Mouse (Mus musculus): ENCODE measurements around the gene Pou4f2. TPM values are rescaled to one million over a fixed set of nuclear protein-coding genes. Genes with fewer than 3 reads are reported as not detected.

Pou4f2 gene
- polyA plus RNA-seq, 1 experiment from 2014 or later: not detected

- Histone ChIP-seq H3K27ac (ENCODE audit: low read depth, low read length) (no peak overlapping the region), H3K4me2 (peak overlapping the region; percentile 59), H3K9me3 (ENCODE audit: control insufficient read depth, low read length) (no peaks in the 10 kb centered on the region), H3K9ac (ENCODE audit: low read depth, low read length) (no peak overlapping the region), H3K27me3 (replicated peaks; ENCODE audit: control insufficient read depth, insufficient read depth, low read length) (peaks cover 87% of the 10 kb centered on the region), H3K36me3 (ENCODE audit: control insufficient read depth, insufficient read depth, low read length) (no peaks in the 10 kb centered on the region), H3K4me1 (replicated peaks; ENCODE audit: control insufficient read depth, insufficient read depth, low read length) (no peaks in the 10 kb centered on the region; the same call in 1 of the 2 replicates), H3K4me3 (ENCODE audit: low read depth, low read length) (peak overlapping the region; percentile 39; the same call in 1 of the 2 replicates)
- DNase-seq (ENCODE audit: low spot score): no peak
- 1% methylated on average over 15 of the region's 25 CpGs for WGBS
- no peak; the same call in 1 of the 2 replicates for ATAC-seq (replicated peaks; ENCODE audit: low FRiP score)
Observed at GRCm38 (mm10) chr8:78436661-78437060, 216 bp upstream of the Pou4f2 start.

- H3K27ac ChIP-seq (ENCODE audit: low read depth, low read length): no peak overlapping the region
- no peak overlapping the region for H3K9ac ChIP-seq (ENCODE audit: low read depth, low read length)
- DNase-seq (ENCODE audit: low spot score) (no peak), ATAC-seq (replicated peaks; ENCODE audit: low FRiP score) (no peak)
- no peak overlapping the region for H3K4me2 ChIP-seq
- no peaks in the 10 kb centered on the region for H3K36me3 ChIP-seq (ENCODE audit: control insufficient read depth, insufficient read depth, low read length)
- 3% methylated on average over 18 of the region's 18 CpGs for WGBS
- H3K4me1 ChIP-seq (replicated peaks; ENCODE audit: control insufficient read depth, insufficient read depth, low read length): no peaks in the 10 kb centered on the region; the same call in 1 of the 2 replicates
- H3K27me3 ChIP-seq (replicated peaks; ENCODE audit: control insufficient read depth, insufficient read depth, low read length): peaks cover 85% of the 10 kb centered on the region
- no peak overlapping the region for H3K4me3 ChIP-seq (ENCODE audit: low read depth, low read length)
- no peaks in the 10 kb centered on the region for H3K9me3 ChIP-seq (ENCODE audit: control insufficient read depth, low read length)
Observed at GRCm38 (mm10) chr8:78435624-78435960, 853 bp downstream of the Pou4f2 start.

GRCm38 (mm10) chr8:78434823-78435623 is 1.4 kb downstream of the Pou4f2 start:
- WGBS: 4% methylated on average over 62 of the region's 62 CpGs
- ATAC-seq (replicated peaks; ENCODE audit: low FRiP score): no peak
- no peak overlapping the region for H3K4me3 ChIP-seq (ENCODE audit: low read depth, low read length)

GRCm38 (mm10) chr8:78434340-78434739 is 2.1 kb downstream of the Pou4f2 start:
- no peak for ATAC-seq (replicated peaks; ENCODE audit: low FRiP score)
- Histone ChIP-seq H3K36me3 (ENCODE audit: control insufficient read depth, insufficient read depth, low read length) (no peaks in the 10 kb centered on the region), H3K27me3 (replicated peaks; ENCODE audit: control insufficient read depth, insufficient read depth, low read length) (peaks cover 84% of the 10 kb centered on the region), H3K4me2 (no peak overlapping the region), H3K27ac (ENCODE audit: low read depth, low read length) (no peak overlapping the region), H3K9me3 (ENCODE audit: control insufficient read depth, low read length) (no peaks in the 10 kb centered on the region), H3K9ac (ENCODE audit: low read depth, low read length) (no peak overlapping the region), H3K4me3 (ENCODE audit: low read depth, low read length) (no peak overlapping the region), H3K4me1 (replicated peaks; ENCODE audit: control insufficient read depth, insufficient read depth, low read length) (no peaks in the 10 kb centered on the region; the same call in 1 of the 2 replicates)
- 11% methylated on average over 8 of the region's 8 CpGs for WGBS
- DNase-seq (ENCODE audit: low spot score): no peak

More at GRCm38 (mm10) chr8:78434823-78435623, 1.4 kb downstream of the Pou4f2 start:
- Histone ChIP-seq H3K27me3 (replicated peaks; ENCODE audit: control insufficient read depth, insufficient read depth, low read length) (peaks cover 81% of the 10 kb centered on the region), H3K9me3 (ENCODE audit: control insufficient read depth, low read length) (no peaks in the 10 kb centered on the region), H3K4me1 (replicated peaks; ENCODE audit: control insufficient read depth, insufficient read depth, low read length) (no peaks in the 10 kb centered on the region; the same call in 1 of the 2 replicates), H3K4me2 (no peak overlapping the region), H3K36me3 (ENCODE audit: control insufficient read depth, insufficient read depth, low read length) (no peaks in the 10 kb centered on the region), H3K27ac (ENCODE audit: low read depth, low read length) (no peak overlapping the region), H3K9ac (ENCODE audit: low read depth, low read length) (no peak overlapping the region)
- no peak for DNase-seq (ENCODE audit: low spot score)

GRCm38 (mm10) chr8:78433318-78433717 is 3.1 kb downstream of the Pou4f2 start:
- Histone ChIP-seq H3K9me3 (ENCODE audit: control insufficient read depth, low read length) (no peaks in the 10 kb centered on the region), H3K4me1 (replicated peaks; ENCODE audit: control insufficient read depth, insufficient read depth, low read length) (no peaks in the 10 kb centered on the region; the same call in 1 of the 2 replicates), H3K4me2 (no peak overlapping the region), H3K27ac (ENCODE audit: low read depth, low read length) (no peak overlapping the region), H3K27me3 (replicated peaks; ENCODE audit: control insufficient read depth, insufficient read depth, low read length) (peaks cover 78% of the 10 kb centered on the region), H3K9ac (ENCODE audit: low read depth, low read length) (no peak overlapping the region), H3K36me3 (ENCODE audit: control insufficient read depth, insufficient read depth, low read length) (no peaks in the 10 kb centered on the region), H3K4me3 (ENCODE audit: low read depth, low read length) (no peak overlapping the region)
- WGBS: 26% methylated on average over 5 of the region's 5 CpGs
- no peak for ATAC-seq (replicated peaks; ENCODE audit: low FRiP score)
- no peak for DNase-seq (ENCODE audit: low spot score)

GRCm38 (mm10) chr8:78432451-78432850 is 4.0 kb downstream of the Pou4f2 start:
- H3K4me2 ChIP-seq: no peak overlapping the region
- 33% methylated on average over 1 of the region's 1 CpGs for WGBS
- H3K27ac ChIP-seq (ENCODE audit: low read depth, low read length): no peak overlapping the region
- DNase-seq (ENCODE audit: low spot score): no peak
- no peak overlapping the region for H3K4me3 ChIP-seq (ENCODE audit: low read depth, low read length)
- no peak overlapping the region for H3K9ac ChIP-seq (ENCODE audit: low read depth, low read length)
- H3K4me1 ChIP-seq (replicated peaks; ENCODE audit: control insufficient read depth, insufficient read depth, low read length): no peaks in the 10 kb centered on the region; the same call in 1 of the 2 replicates
- no peaks in the 10 kb centered on the region for H3K9me3 ChIP-seq (ENCODE audit: control insufficient read depth, low read length)
- no peak for ATAC-seq (replicated peaks; ENCODE audit: low FRiP score)
- H3K36me3 ChIP-seq (ENCODE audit: control insufficient read depth, insufficient read depth, low read length): no peaks in the 10 kb centered on the region
- H3K27me3 ChIP-seq (replicated peaks; ENCODE audit: control insufficient read depth, insufficient read depth, low read length): peaks cover 78% of the 10 kb centered on the region

GRCm38 (mm10) chr8:78431356-78431755 is 5.1 kb downstream of the Pou4f2 start:
- Histone ChIP-seq H3K27me3 (replicated peaks; ENCODE audit: control insufficient read depth, insufficient read depth, low read length) (peaks cover 78% of the 10 kb centered on the region), H3K27ac (ENCODE audit: low read depth, low read length) (no peak overlapping the region), H3K4me3 (ENCODE audit: low read depth, low read length) (no peak overlapping the region), H3K4me1 (replicated peaks; ENCODE audit: control insufficient read depth, insufficient read depth, low read length) (no peaks in the 10 kb centered on the region; the same call in 1 of the 2 replicates), H3K36me3 (ENCODE audit: control insufficient read depth, insufficient read depth, low read length) (no peaks in the 10 kb centered on the region), H3K9ac (ENCODE audit: low read depth, low read length) (no peak overlapping the region), H3K9me3 (ENCODE audit: control insufficient read depth, low read length) (no peaks in the 10 kb centered on the region), H3K4me2 (no peak overlapping the region)
- WGBS: 7% methylated on average over 4 of the region's 4 CpGs
- no peak for DNase-seq (ENCODE audit: low spot score)
- no peak for ATAC-seq (replicated peaks; ENCODE audit: low FRiP score)

GRCm38 (mm10) chr8:78428148-78428547 is 8.3 kb downstream of the Pou4f2 start:
- peaks cover 74% of the 10 kb centered on the region for H3K27me3 ChIP-seq (replicated peaks; ENCODE audit: control insufficient read depth, insufficient read depth, low read length)
- no peak for ATAC-seq (replicated peaks; ENCODE audit: low FRiP score)
- WGBS: 14% methylated on average over 11 of the region's 11 CpGs

GRCm38 (mm10) chr8:78427769-78428130 is 8.7 kb downstream of the Pou4f2 start:
- H3K9me3 ChIP-seq (ENCODE audit: control insufficient read depth, low read length): no peaks in the 10 kb centered on the region
- H3K27me3 ChIP-seq (replicated peaks; ENCODE audit: control insufficient read depth, insufficient read depth, low read length): peaks cover 76% of the 10 kb centered on the region
- no peak for DNase-seq (ENCODE audit: low spot score)
- ATAC-seq (replicated peaks; ENCODE audit: low FRiP score): no peak
- no peaks in the 10 kb centered on the region for H3K36me3 ChIP-seq (ENCODE audit: control insufficient read depth, insufficient read depth, low read length)
- H3K4me2 ChIP-seq: no peak overlapping the region
- no peaks in the 10 kb centered on the region for H3K4me1 ChIP-seq (replicated peaks; ENCODE audit: control insufficient read depth, insufficient read depth, low read length)
- H3K27ac ChIP-seq (ENCODE audit: low read depth, low read length): no peak overlapping the region
- WGBS: 2% methylated on average over 8 of the region's 8 CpGs
- H3K4me3 ChIP-seq (ENCODE audit: low read depth, low read length): no peak overlapping the region
- no peak overlapping the region for H3K9ac ChIP-seq (ENCODE audit: low read depth, low read length)

More at GRCm38 (mm10) chr8:78428148-78428547, 8.3 kb downstream of the Pou4f2 start:
- Histone ChIP-seq H3K9ac (ENCODE audit: low read depth, low read length) (no peak overlapping the region), H3K9me3 (ENCODE audit: control insufficient read depth, low read length) (no peaks in the 10 kb centered on the region), H3K27ac (ENCODE audit: low read depth, low read length) (no peak overlapping the region), H3K4me1 (replicated peaks; ENCODE audit: control insufficient read depth, insufficient read depth, low read length) (no peaks in the 10 kb centered on the region), H3K4me3 (ENCODE audit: low read depth, low read length) (no peak overlapping the region), H3K36me3 (ENCODE audit: control insufficient read depth, insufficient read depth, low read length) (no peaks in the 10 kb centered on the region), H3K4me2 (no peak overlapping the region)
- DNase-seq (ENCODE audit: low spot score): no peak

Measured in liver, embryonic 11.5 days (tissue).